Mouse (Mus musculus) CH12.LX (cell line): ENCODE data around the gene Scp2. TPM values are rescaled to one million over a fixed set of nuclear protein-coding genes. Genes with fewer than 3 reads are reported as not detected.

ENCODE experiments used
- DNase-seq: peaks from one replicate; pipeline ENCODE4 v3.0.0-alpha.2; 2013; ENCODE audit errors: extremely low read depth
- H3K27ac ChIP-seq: 2 replicates; pipeline ENCODE4 v1.5.1; 2012; ENCODE audit warnings: low read depth, mild to moderate bottlenecking, control low read depth, moderate library complexity; ENCODE audit not compliant: insufficient read depth
- H3K27me3 ChIP-seq: replicated peaks from 2 replicates; pipeline ENCODE3; 2012; ENCODE audit warnings: inconsistent platforms
- H3K36me3 ChIP-seq, 2 experiments: replicated peaks in 1 of 2; 2 replicates each; pipeline versions ENCODE3 to v1.6.1; 2012; ENCODE audit warnings: inconsistent platforms in 1 of 2, low read length in 1 of 2, mild to moderate bottlenecking in 1 of 2, mixed read lengths in 1 of 2, moderate library complexity in 1 of 2; ENCODE audit not compliant: control insufficient read depth in 1 of 2, insufficient read depth in 1 of 2
- H3K4me1 ChIP-seq, 2 experiments: 2 replicates each; pipeline ENCODE4 v1.6.1; 2012; ENCODE audit warnings: inconsistent platforms in 1 of 2, moderate library complexity in 1 of 2; ENCODE audit not compliant: insufficient read depth in 2 of 2, control insufficient read depth in 1 of 2
- H3K4me2 ChIP-seq: 2 replicates; pipeline ENCODE4 v1.6.1; 2012; ENCODE audit warnings: low read depth, mild to moderate bottlenecking, control low read depth; ENCODE audit not compliant: poor library complexity, insufficient read depth, severe bottlenecking
- H3K4me3 ChIP-seq, 3 experiments: fragments of 150-350 bp in 1 of 3; sonication (generic) in 1 of 3; replicated peaks in 1 of 3; 2 replicates each; pipeline versions ENCODE3 to v1.5.1; 2011 to 2012; ENCODE audit warnings: low read depth in 2 of 3, low read length in 2 of 3, mild to moderate bottlenecking in 2 of 3, moderate library complexity in 2 of 3, control low read depth in 1 of 3, improper control_type of control experiment in 1 of 3, inconsistent platforms in 1 of 3, mixed read lengths in 1 of 3; ENCODE audit not compliant: poor library complexity in 1 of 3
- H3K79me2 ChIP-seq: replicated peaks from 2 replicates; pipeline ENCODE4 v1.6.1; 2012; ENCODE audit warnings: mild to moderate bottlenecking, moderate library complexity; ENCODE audit not compliant: control insufficient read depth, poor library complexity, insufficient read depth, severe bottlenecking; ENCODE audit errors: extremely low read depth
- H3K9ac ChIP-seq: 2 replicates; pipeline ENCODE4 v1.6.1; 2012; ENCODE audit warnings: low read depth, mild to moderate bottlenecking, control low read depth, moderate library complexity; ENCODE audit not compliant: insufficient read depth
- H3K9me3 ChIP-seq: replicated peaks from 2 replicates; pipeline ENCODE3; 2012; ENCODE audit warnings: low read length, inconsistent platforms, mixed read lengths
- BHLHE40 ChIP-seq: IDR thresholded peaks from 2 replicates; pipeline ENCODE4 v1.6.1; 2011; ENCODE audit warnings: mild to moderate bottlenecking, low read depth, low read length, improper control_type of control experiment
- CHD1 ChIP-seq: IDR thresholded peaks from 2 replicates; pipeline ENCODE4 v1.6.1; 2012; ENCODE audit warnings: low read depth, low read length, improper control_type of control experiment, inconsistent platforms
- EP300 ChIP-seq: IDR thresholded peaks from 2 replicates; pipeline ENCODE4 v1.6.1; 2011; ENCODE audit warnings: low read length, improper control_type of control experiment
- GABPA ChIP-seq: IDR thresholded peaks from 2 replicates; pipeline ENCODE4 v1.6.1; 2012; ENCODE audit warnings: low read depth, low read length, improper control_type of control experiment, inconsistent platforms; ENCODE audit not compliant: insufficient replicate concordance
- JUN ChIP-seq: IDR thresholded peaks from 2 replicates; pipeline ENCODE4 v1.6.1; 2011; ENCODE audit warnings: low read depth, mild to moderate bottlenecking, low read length, improper control_type of control experiment, moderate library complexity; ENCODE audit not compliant: insufficient read depth
- JUND ChIP-seq: conservative IDR thresholded peaks from 2 replicates; pipeline ENCODE4 v1.6.1; 2011; ENCODE audit warnings: low read depth, low read length, improper control_type of control experiment
- KAT2A ChIP-seq: IDR thresholded peaks from 2 replicates; pipeline ENCODE4 v1.6.1; 2012; ENCODE audit warnings: low read length, improper control_type of control experiment, inconsistent platforms; ENCODE audit not compliant: insufficient replicate concordance
- PAX5 ChIP-seq: IDR thresholded peaks from 2 replicates; pipeline ENCODE4 v1.6.1; 2012; ENCODE audit warnings: low read length, inconsistent platforms, mixed read lengths
- POLR2A ChIP-seq: IDR thresholded peaks from 2 replicates; pipeline ENCODE4 v1.6.1; 2011; ENCODE audit warnings: low read depth, mild to moderate bottlenecking, improper control_type of control experiment, low read length
- POLR2AphosphoS2 ChIP-seq: IDR thresholded peaks from 2 replicates; pipeline ENCODE4 v1.6.1; 2011; ENCODE audit warnings: low read depth, low read length, improper control_type of control experiment
- RAD21 ChIP-seq: IDR thresholded peaks from 2 replicates; pipeline ENCODE4 v1.6.1; 2011; ENCODE audit warnings: low read depth, mild to moderate bottlenecking, low read length, improper control_type of control experiment, moderate library complexity
- RCOR1 ChIP-seq: conservative IDR thresholded peaks from 2 replicates; pipeline ENCODE4 v1.6.1; 2012; ENCODE audit warnings: low read depth, mild to moderate bottlenecking, inconsistent platforms, low read length, improper control_type of control experiment
- SIN3A ChIP-seq: IDR thresholded peaks from 2 replicates; pipeline ENCODE4 v1.6.1; 2012; ENCODE audit warnings: low read length, improper control_type of control experiment, inconsistent platforms
- SMC3 ChIP-seq: IDR thresholded peaks from 2 replicates; pipeline ENCODE4 v1.6.1; 2011; ENCODE audit warnings: low read depth, low read length, improper control_type of control experiment
- TBP ChIP-seq: conservative IDR thresholded peaks from 2 replicates; pipeline ENCODE4 v1.6.1; 2011; ENCODE audit warnings: low read depth, low read length, improper control_type of control experiment
- UBTF ChIP-seq: IDR thresholded peaks from 2 replicates; pipeline ENCODE4 v1.6.1; 2012; ENCODE audit warnings: low read depth, mild to moderate bottlenecking, inconsistent platforms, low read length, improper control_type of control experiment, moderate library complexity
- ZKSCAN1 ChIP-seq: IDR thresholded peaks from 2 replicates; pipeline ENCODE4 v1.6.1; 2012; ENCODE audit warnings: low read depth, inconsistent platforms, low read length, improper control_type of control experiment, borderline replicate concordance
- dilution Hi-C: fragments of 300-500 bp; cut with MboI; formaldehyde crosslinking; loops from 2 replicates; pipeline ENCODE4 v1.14.3; 2020; ENCODE audit warnings: low sequenced_read_pairs; ENCODE audit not compliant: extremely low pct_unique_long_range_greater_than_20kb, extremely low pct_ligation_motif_present
- in situ Hi-C: fragments of 300-500 bp; cut with MboI; formaldehyde crosslinking; loops from 3 replicates; pipeline ENCODE4 v1.14.3; 2019; ENCODE audit warnings: low sequenced_read_pairs, low pct_ligation_motif_present, low pct_unique_long_range_greater_than_20kb, mixed read lengths
- polyA plus RNA-seq: library from polyadenylated mRNA; unstranded; fragments of >175 nt; gene quantifications from 2 replicates; pipeline ENCODE4 v1.2.1, GENCODE M21; 2012; ENCODE audit warnings: low read depth; ENCODE audit not compliant: insufficient read length
- total RNA-seq, 2 experiments: library from RNA; depleted of rRNA; stranded (reverse); fragments of 300-350 nt in 1 of 2; fragments of >200 nt in 1 of 2; gene quantifications; 2 replicates each; pipeline ENCODE4 v1.2.3; 2012 to 2014

Scp2 gene
- total and polyA plus RNA-seq, 3 experiments: 65.0 to 127 (median 97.8) TPM

- Histone ChIP-seq H3K4me2 (no peak overlapping the region), H3K4me1 (peaks cover 0 to 9% of the 10 kb centered on the region in 2 experiments; a peak in 2 of 4 replicates), H3K79me2 (no peaks in the 10 kb centered on the region), H3K4me3 (no peak overlapping the region), H3K9me3 (peaks cover 2% of the 10 kb centered on the region), H3K9ac (no peak overlapping the region), H3K36me3 (peaks cover 3 to 58% of the 10 kb centered on the region in 2 experiments), H3K27ac (no peak overlapping the region), H3K27me3 (no peaks in the 10 kb centered on the region)
- no peak for TF ChIP-seq POLR2AphosphoS2
- no peak for TF ChIP-seq POLR2A
- no peak for TF ChIP-seq JUN
- TF ChIP-seq SMC3: no peak
- no peak for TF ChIP-seq JUND
- TF ChIP-seq CHD1: no peak
- no peak for TF ChIP-seq EP300
- TF ChIP-seq RCOR1: no peak
- no peak for TF ChIP-seq SIN3A
- no peak for TF ChIP-seq TBP
- no peak for TF ChIP-seq KAT2A
- no peak for TF ChIP-seq PAX5
- no peak for TF ChIP-seq RAD21
- TF ChIP-seq UBTF: no peak
- no peak for TF ChIP-seq ZKSCAN1
- no peak for TF ChIP-seq BHLHE40
- DNase-seq: no peak
- in situ Hi-C loops: no loop called here
- dilution Hi-C loops: no loop called here
Measured at GRCm38 (mm10) chr4:108082401-108082806, 62.4 kb downstream of the Scp2 start.

- Histone ChIP-seq H3K9me3 (peaks cover 2% of the 10 kb centered on the region), H3K27me3 (no peaks in the 10 kb centered on the region), H3K79me2 (no peaks in the 10 kb centered on the region), H3K36me3 (peaks cover 3 to 56% of the 10 kb centered on the region in 2 experiments), H3K4me3 (no peak overlapping the region), H3K27ac (no peak overlapping the region), H3K4me1 (peaks cover 0 to 9% of the 10 kb centered on the region in 2 experiments; a peak in 2 of 4 replicates), H3K4me2 (no peak overlapping the region), H3K9ac (no peak overlapping the region)
- DNase-seq: no peak
- TF ChIP-seq JUND (no peak), SIN3A (no peak), GABPA (no peak)
- in situ Hi-C loops: no loop called here
- dilution Hi-C loops: no loop called here
Measured at GRCm38 (mm10) chr4:108080876-108081275, 63.9 kb downstream of the Scp2 start.
